In genomic region chr17:14647996-14648640, GRCm38 (mm10) we compare ENCODE assay signal across 15 mouse cellular contexts. TPM values are rescaled to one million over a fixed set of nuclear protein-coding genes. Genes with fewer than 3 reads are reported as not detected.
DNase-seq lines count a peak whose midpoint lies in the region; ATAC-seq and TF ChIP-seq lines count a peak whose summit lies in the region.
"Had no signal": no experiment of that assay in that cellular context is flagged by ENCODE, and none has a peak within 500 bp of the region (broad histone marks: within the 10 kb centered on the region; RNA-seq: fewer than 3 reads in every experiment).

No protein-coding gene starts in this region.

- TF ChIP-seq CTCF in cerebellum, adult 2 months (IDR thresholded peaks at IDR 0.05; ENCODE audit: borderline replicate concordance, insufficient read depth, low read depth, low read length), result no peak
- TF ChIP-seq CTCF in thymus, adult 2 months (IDR thresholded peaks at IDR 0.05; ENCODE audit: borderline replicate concordance, control insufficient read depth, extremely low read depth, insufficient read depth, low read length, poor library complexity), result no peak

- no peak for TF ChIP-seq POLR2A in cerebellum, adult 2 months (IDR thresholded peaks at IDR 0.05; ENCODE audit: borderline replicate concordance, insufficient read depth, low read length)
- TF ChIP-seq POLR2A in thymus, adult 2 months (IDR thresholded peaks at IDR 0.05; ENCODE audit: control insufficient read depth, extremely low read depth, insufficient read depth, low read length, poor library complexity), result no peak

- 23% methylated on average over 4 of the region's 4 CpGs for WGBS in cerebellum, adult 2 months
- WGBS in kidney, embryonic 14.5 days, result 73% methylated on average over 4 of the region's 4 CpGs
- WGBS in thymus, adult 2 months, result 85% methylated on average over 4 of the region's 4 CpGs
- 75% methylated on average over 4 of the region's 4 CpGs for WGBS in hindbrain, embryonic 14.5 days

- H3K9me3 ChIP-seq in kidney, embryonic 14.5 days (ENCODE audit: control insufficient read depth, low read length), result no peaks in the 10 kb centered on the region
- no peaks in the 10 kb centered on the region for H3K9me3 ChIP-seq in hindbrain, embryonic 14.5 days (ENCODE audit: control insufficient read depth, low read length)
- H3K9me3 ChIP-seq: midbrain, embryonic 10.5 days had no signal

- H3K36me3 ChIP-seq in kidney, embryonic 14.5 days (ENCODE audit: control insufficient read depth, insufficient read depth, low read length), result no peaks in the 10 kb centered on the region
- no peaks in the 10 kb centered on the region for H3K36me3 ChIP-seq in thymus, adult 2 months (ENCODE audit: control insufficient read depth, insufficient read depth, low read length)
- H3K36me3 ChIP-seq in hindbrain, embryonic 14.5 days (replicated peaks; ENCODE audit: control insufficient read depth, insufficient read depth), result no peaks in the 10 kb centered on the region
- H3K36me3 ChIP-seq: midbrain, embryonic 10.5 days had no signal

- H3K4me3 ChIP-seq in cerebellum, adult 2 months (replicated peaks; ENCODE audit: insufficient read depth, low read depth, low read length), result no peak overlapping the region
- H3K4me3 ChIP-seq in kidney, embryonic 14.5 days (ENCODE audit: low read length), result no peak overlapping the region
- no peak overlapping the region for H3K4me3 ChIP-seq in thymus, adult 2 months (ENCODE audit: control insufficient read depth, insufficient read depth, low read length)
- no peak overlapping the region for H3K4me3 ChIP-seq in hindbrain, embryonic 14.5 days (replicated peaks; ENCODE audit: low read length)
- H3K4me3 ChIP-seq: midbrain, embryonic 10.5 days had no signal

- no peak overlapping the region for H3K9ac ChIP-seq in kidney, embryonic 14.5 days (ENCODE audit: low read depth, low read length)
- no peak overlapping the region for H3K9ac ChIP-seq in hindbrain, embryonic 14.5 days

- no peak for ATAC-seq in cerebellum, adult (ENCODE audit: insufficient number of reproducible peaks, low FRiP score, low TSS enrichment)
- no peak for ATAC-seq in kidney, embryonic 14.5 days (ENCODE audit: low FRiP score, low TSS enrichment)
- ATAC-seq in hindbrain, embryonic 14.5 days (ENCODE audit: low FRiP score), result no peak

- peaks cover 7% of the 10 kb centered on the region; the same call in 1 of the 2 replicates for H3K4me1 ChIP-seq in cerebellum, adult 2 months (ENCODE audit: control insufficient read depth, insufficient read depth, low read length)
- H3K4me1 ChIP-seq in kidney, embryonic 14.5 days (ENCODE audit: control insufficient read depth, insufficient read depth, low read length), result no peaks in the 10 kb centered on the region
- H3K4me1 ChIP-seq in thymus, adult 2 months (replicated peaks; ENCODE audit: control insufficient read depth, insufficient read depth, low read length), result no peaks in the 10 kb centered on the region
- H3K4me1 ChIP-seq in hindbrain, embryonic 14.5 days (replicated peaks; ENCODE audit: control insufficient read depth, insufficient read depth, low read length), result no peaks in the 10 kb centered on the region
- H3K4me1 ChIP-seq: midbrain, embryonic 10.5 days had no signal

- DNase-seq in cerebellum, adult 2 months, result peak; percentile 17 to 34
- DNase-seq in kidney, postnatal 10 days, result no peak
- DNase-seq in NIH3T3 (ENCODE audit: low read depth), result peak; percentile 89
- DNase-seq in left cerebral cortex, postnatal 10 days (ENCODE audit: extremely low spot score in 1 of 2, low spot score in 2 of 2), result peak; percentile 24 to 34
- no peak for DNase-seq in thymus, adult 2 months
- no peak for DNase-seq in hindbrain, embryonic 14.5 days (ENCODE audit: low spot score)
- DNase-seq: heart, postnatal 36 days; kidney, adult 18-20 months; layer of hippocampus, adult 9-11 months; lung, postnatal 10 days; thymus, postnatal 25 days had no signal

- H3K4me2 ChIP-seq in kidney, embryonic 14.5 days (replicated peaks; ENCODE audit: low read depth, low read length), result no peak overlapping the region
- H3K4me2 ChIP-seq in hindbrain, embryonic 14.5 days (replicated peaks), result no peak overlapping the region
- H3K4me2 ChIP-seq: liver, embryonic 11.5 days had no signal

- intact Hi-C loops in left cerebral cortex, postnatal 10 days (cut with DNase I), result no loop called here

- no peak overlapping the region for H3K27ac ChIP-seq in cerebellum, adult 2 months (ENCODE audit: insufficient read depth, low read length)
- H3K27ac ChIP-seq in kidney, embryonic 14.5 days (ENCODE audit: low read depth, low read length), result peak overlapping the region; percentile 4; the same call in 1 of the 2 replicates
- no peak overlapping the region for H3K27ac ChIP-seq in thymus, adult 2 months (ENCODE audit: control insufficient read depth, insufficient read depth, low read length)
- H3K27ac ChIP-seq in hindbrain, embryonic 14.5 days, result no peak overlapping the region
- H3K27ac ChIP-seq: midbrain, embryonic 10.5 days had no signal

- H3K27me3 ChIP-seq in cerebellum, adult 2 months (ENCODE audit: control insufficient read depth, insufficient read depth, low read length), result no peaks in the 10 kb centered on the region
- H3K27me3 ChIP-seq in kidney, embryonic 14.5 days (ENCODE audit: control insufficient read depth, insufficient read depth, low read length), result no peaks in the 10 kb centered on the region
- no peaks in the 10 kb centered on the region for H3K27me3 ChIP-seq in thymus, adult 2 months (ENCODE audit: control insufficient read depth, insufficient read depth, low read length)
- no peaks in the 10 kb centered on the region for H3K27me3 ChIP-seq in hindbrain, embryonic 14.5 days (ENCODE audit: control insufficient read depth, insufficient read depth, low read length)

RNA-seq across cellular contexts. Expression of gene Thbs2, which starts 45.9 kb away (rescaled TPM):
- polyA plus RNA-seq in cerebellum, adult 2 months (2012; rRNA removed), result 4.4 and 4.6 TPM in 2 replicates
- polyA plus RNA-seq in kidney, embryonic 14.5 days (2014; fragmentation: Nextera tagmentation; extraction: Ambion mirVana), result 3.9 and 6.9 TPM in 2 replicates
- 1 to 10 TPM; 7.5 to 7.9 TPM for total RNA-seq in left cerebral cortex, postnatal 10 days (2021)
- 4.0 and 5.4 TPM in 2 replicates for polyA plus RNA-seq in thymus, adult 2 months (2012; rRNA removed)
- polyA plus RNA-seq in hindbrain, embryonic 14.5 days (2014; fragmentation: Nextera tagmentation; extraction: Ambion mirVana), result 5.6 and 5.8 TPM in 2 replicates

Comparison
In these comparisons a context has a peak if more than half of its experiments do, and no peak if none do; other contexts are left out.
1. DNase-seq: peak in cerebellum, adult 2 months (2 of 2), NIH3T3 (single experiment) and left cerebral cortex, postnatal 10 days (2 of 2); none in kidney, postnatal 10 days (single experiment), thymus, adult 2 months (single experiment) and hindbrain, embryonic 14.5 days (single experiment).